Mouse (Mus musculus) kidney, embryonic 14.5 days (tissue): Measurements from ENCODE around the gene Pigq. TPM values are rescaled to one million over a fixed set of nuclear protein-coding genes. Genes with fewer than 3 reads are reported as not detected.
A peak's percentile ranks its signal among the peaks of the same experiment; 100 is the strongest.

Experiments used
- ATAC-seq: fragments of 200-750 bp; cut with Nextera tagmentation; 2 replicates; pipeline ENCODE4 v1.8.0; 2017; ENCODE audit warnings: moderate number of reproducible peaks, mild to moderate bottlenecking, moderate TSS enrichment, moderate library complexity; ENCODE audit not compliant: low FRiP score, low TSS enrichment
- H3K27ac ChIP-seq: fragments of 300-500 bp; sonication (generic); 2 replicates; pipeline ENCODE4 v1.5.1; 2014; ENCODE audit warnings: low read depth, mild to moderate bottlenecking, low read length, moderate library complexity, mixed read lengths
- H3K27me3 ChIP-seq: fragments of 300-500 bp; sonication (generic); 2 replicates; pipeline ENCODE4 v1.6.1; 2014; ENCODE audit warnings: mild to moderate bottlenecking, low read length; ENCODE audit not compliant: control insufficient read depth, insufficient read depth
- H3K36me3 ChIP-seq: fragments of 300-500 bp; sonication (generic); 2 replicates; pipeline ENCODE4 v1.6.1; 2014; ENCODE audit warnings: low read length, mixed read lengths; ENCODE audit not compliant: control insufficient read depth, insufficient read depth
- H3K4me1 ChIP-seq: fragments of 300-500 bp; sonication (generic); 2 replicates; pipeline ENCODE4 v1.6.1; 2014; ENCODE audit warnings: low read length, mixed read lengths; ENCODE audit not compliant: control insufficient read depth, insufficient read depth
- H3K4me2 ChIP-seq: fragments of 300-500 bp; sonication (generic); replicated peaks from 2 replicates; pipeline ENCODE4 v1.6.1; 2014; ENCODE audit warnings: low read depth, mild to moderate bottlenecking, low read length
- H3K4me3 ChIP-seq: fragments of 300-500 bp; sonication (generic); 2 replicates; pipeline ENCODE4 v1.5.1; 2014; ENCODE audit warnings: mild to moderate bottlenecking, low read length
- H3K9ac ChIP-seq: fragments of 300-500 bp; sonication (generic); 2 replicates; pipeline ENCODE4 v1.6.1; 2014; ENCODE audit warnings: low read depth, mild to moderate bottlenecking, low read length, moderate library complexity
- H3K9me3 ChIP-seq: fragments of 300-500 bp; sonication (generic); 2 replicates; pipeline ENCODE4 v1.6.1; 2016; ENCODE audit warnings: low read length; ENCODE audit not compliant: control insufficient read depth
- WGBS: fragments of 180-500 bp; shearing (Covaris S2); extraction: QIAGEN DNeasy Blood & Tissue Kit; methylation state at CpG from one replicate; pipeline ENCODE4 v1.1.7; 2014; 5-methylcytosine and 5-hydroxymethylcytosine counted together
- polyA plus RNA-seq: library from polyadenylated mRNA; unstranded; fragments of >200 nt; fragmentation: Nextera tagmentation; extraction: Ambion mirVana; gene quantifications from 2 replicates; pipeline ENCODE4 v1.2.1, GENCODE M21; 2014

The Pigq gene
- polyA plus RNA-seq, 1 experiment from 2014 or later = 77.2 TPM

DNA sequence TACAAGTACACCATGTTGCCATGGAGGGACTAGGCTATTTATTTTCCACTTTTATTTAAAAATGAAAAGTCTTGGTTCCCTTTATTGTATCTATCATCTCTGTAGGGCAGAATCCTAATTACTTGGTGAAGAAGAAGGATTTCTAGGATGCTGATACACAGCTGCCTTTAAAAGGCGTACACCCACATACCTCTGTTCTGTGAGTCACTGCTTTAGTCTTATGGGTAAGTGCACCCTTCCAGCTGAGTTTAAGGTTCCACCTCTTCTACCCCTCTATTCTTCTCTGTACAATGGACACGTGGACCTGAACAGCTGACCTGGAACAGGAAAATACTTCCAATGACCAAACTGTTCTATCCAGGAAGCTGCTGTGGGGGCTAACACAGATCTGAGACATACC is 37.1 kb downstream of the Pigq start:
- Histone ChIP-seq H3K9ac (no peak overlapping the region), H3K27ac (no peak overlapping the region), H3K9me3 (no peaks in the 10 kb centered on the region), H3K4me2 (no peak overlapping the region), H3K36me3 (peaks cover 4% of the 10 kb centered on the region; the same call in 1 of the 2 replicates), H3K4me3 (no peak overlapping the region), H3K27me3 (no peaks in the 10 kb centered on the region), H3K4me1 (no peaks in the 10 kb centered on the region)
- WGBS = 91% methylated on average over 2 of the region's 2 CpGs
- ATAC-seq = no peak

DNA sequence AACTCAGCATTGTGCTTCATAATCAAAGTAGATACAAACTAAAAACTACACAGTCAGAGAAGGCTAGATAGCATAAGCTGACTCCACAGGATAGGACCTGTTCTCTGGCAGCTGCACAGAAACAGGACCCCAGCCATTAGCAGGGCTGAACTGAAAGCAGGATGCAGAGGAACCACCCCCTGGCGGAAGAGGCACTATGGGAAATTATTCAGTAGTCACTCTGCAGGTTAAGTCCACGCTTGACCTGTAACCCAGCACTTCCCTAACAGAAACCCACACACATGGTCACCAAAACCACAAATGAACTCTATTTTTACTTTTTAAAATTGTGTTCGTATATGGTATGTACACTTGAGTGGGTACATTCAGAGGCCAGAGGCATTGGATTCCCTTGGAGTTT is 41.7 kb downstream of the Pigq start:
- H3K36me3 ChIP-seq = no peaks in the 10 kb centered on the region; the same call in 1 of the 2 replicates
- 81% methylated on average over 3 of the region's 3 CpGs for WGBS
- no peaks in the 10 kb centered on the region for H3K27me3 ChIP-seq
- ATAC-seq = no peak
- H3K9me3 ChIP-seq = no peaks in the 10 kb centered on the region
- no peak overlapping the region for H3K9ac ChIP-seq
- no peaks in the 10 kb centered on the region for H3K4me1 ChIP-seq
- H3K27ac ChIP-seq = no peak overlapping the region
- no peak overlapping the region for H3K4me3 ChIP-seq
- H3K4me2 ChIP-seq = no peak overlapping the region

- no peak overlapping the region for H3K4me3 ChIP-seq
- H3K27ac ChIP-seq = no peak overlapping the region
- H3K9ac ChIP-seq = no peak overlapping the region
- peaks cover 6% of the 10 kb centered on the region; the same call in 1 of the 2 replicates for H3K4me1 ChIP-seq
- H3K4me2 ChIP-seq = no peak overlapping the region
- H3K9me3 ChIP-seq = no peaks in the 10 kb centered on the region
- H3K27me3 ChIP-seq = no peaks in the 10 kb centered on the region
- 100% methylated on average over 1 of the region's 1 CpGs for WGBS
- H3K36me3 ChIP-seq = no peaks in the 10 kb centered on the region; the same call in 1 of the 2 replicates
- no peak for ATAC-seq
Observed at GRCm38 (mm10) chr17:25900193-25900592, 44.5 kb downstream of the Pigq start.

- peaks cover 6% of the 10 kb centered on the region; the same call in 1 of the 2 replicates for H3K4me1 ChIP-seq
- H3K9me3 ChIP-seq = no peaks in the 10 kb centered on the region
- no peak overlapping the region for H3K4me2 ChIP-seq
- H3K27ac ChIP-seq = peak overlapping the region; percentile 55; the same call in 1 of the 2 replicates
- H3K27me3 ChIP-seq = no peaks in the 10 kb centered on the region
- H3K4me3 ChIP-seq = no peak overlapping the region
- no peaks in the 10 kb centered on the region; the same call in 1 of the 2 replicates for H3K36me3 ChIP-seq
- H3K9ac ChIP-seq = peak overlapping the region; percentile 23; the same call in 1 of the 2 replicates
- 58% methylated on average over 12 of the region's 12 CpGs for WGBS
- ATAC-seq = no peak
Observed at GRCm38 (mm10) chr17:25895891-25896290, 48.8 kb downstream of the Pigq start.

DNA sequence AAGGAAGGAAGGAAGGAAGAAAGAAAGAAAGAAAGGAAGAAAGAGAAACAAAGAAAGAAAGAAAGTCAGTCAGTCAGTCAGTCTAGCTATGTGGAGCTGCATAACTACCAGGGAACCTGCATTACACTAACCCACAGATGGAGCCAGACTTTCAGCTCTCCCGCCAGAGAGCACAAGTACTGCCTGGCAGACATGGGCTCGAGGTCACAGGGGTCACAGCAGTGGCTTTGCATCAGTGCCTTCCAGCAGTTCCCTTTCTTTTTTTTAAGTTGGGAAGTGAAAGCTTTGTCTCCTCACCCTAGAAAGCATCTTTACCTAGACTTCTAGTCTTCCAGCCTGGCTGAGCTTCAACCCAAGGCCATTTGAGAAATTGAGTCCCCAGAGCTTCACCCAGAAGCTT is 49.3 kb downstream of the Pigq start:
- no peak overlapping the region for H3K9ac ChIP-seq
- peak overlapping the region; percentile 55; the same call in 1 of the 2 replicates for H3K27ac ChIP-seq
- H3K36me3 ChIP-seq = no peaks in the 10 kb centered on the region
- no peak overlapping the region for H3K4me2 ChIP-seq
- ATAC-seq = no peak
- 31% methylated on average over 2 of the region's 2 CpGs for WGBS
- no peak overlapping the region for H3K4me3 ChIP-seq
- no peaks in the 10 kb centered on the region for H3K9me3 ChIP-seq
- no peaks in the 10 kb centered on the region for H3K27me3 ChIP-seq
- peaks cover 6% of the 10 kb centered on the region; the same call in 1 of the 2 replicates for H3K4me1 ChIP-seq

GRCm38 (mm10) chr17:25893975-25894617 is 50.6 kb downstream of the Pigq start:
- ATAC-seq = peak; percentile 81
- no peak overlapping the region for H3K27ac ChIP-seq

DNA sequence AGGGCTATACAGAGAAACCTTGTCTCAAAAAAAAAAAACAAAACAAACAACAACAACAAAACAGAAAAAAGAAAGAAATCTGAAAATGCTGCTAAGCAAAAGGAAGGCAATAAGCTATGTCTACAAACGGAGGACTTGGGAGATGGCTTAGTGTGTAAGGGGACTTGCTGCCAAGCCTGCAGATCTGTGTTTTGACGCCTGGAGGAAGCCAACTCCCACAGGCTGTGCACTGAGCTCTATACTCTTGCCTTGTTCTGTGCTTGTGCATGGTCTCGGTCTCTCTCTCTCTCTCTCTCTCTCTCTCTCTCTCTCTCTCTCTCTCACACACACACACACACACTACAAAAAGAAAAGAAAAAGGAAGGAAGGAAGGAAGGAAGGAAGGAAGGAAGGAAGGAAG is 55.9 kb downstream of the Pigq start:
- no peak for ATAC-seq
- 86% methylated on average over 3 of the region's 3 CpGs for WGBS
- peaks cover 34% of the 10 kb centered on the region; the same call in 1 of the 2 replicates for H3K36me3 ChIP-seq

More at GRCm38 (mm10) chr17:25893975-25894617, 50.6 kb downstream of the Pigq start:
- H3K9ac ChIP-seq = no peak overlapping the region
- H3K27me3 ChIP-seq = no peaks in the 10 kb centered on the region
- H3K4me1 ChIP-seq = peaks cover 6% of the 10 kb centered on the region; the same call in 1 of the 2 replicates
- H3K36me3 ChIP-seq = peaks cover 10% of the 10 kb centered on the region; the same call in 1 of the 2 replicates
- H3K9me3 ChIP-seq = no peaks in the 10 kb centered on the region
- 35% methylated on average over 2 of the region's 2 CpGs for WGBS
- no peak overlapping the region for H3K4me2 ChIP-seq
- no peak overlapping the region for H3K4me3 ChIP-seq

DNA sequence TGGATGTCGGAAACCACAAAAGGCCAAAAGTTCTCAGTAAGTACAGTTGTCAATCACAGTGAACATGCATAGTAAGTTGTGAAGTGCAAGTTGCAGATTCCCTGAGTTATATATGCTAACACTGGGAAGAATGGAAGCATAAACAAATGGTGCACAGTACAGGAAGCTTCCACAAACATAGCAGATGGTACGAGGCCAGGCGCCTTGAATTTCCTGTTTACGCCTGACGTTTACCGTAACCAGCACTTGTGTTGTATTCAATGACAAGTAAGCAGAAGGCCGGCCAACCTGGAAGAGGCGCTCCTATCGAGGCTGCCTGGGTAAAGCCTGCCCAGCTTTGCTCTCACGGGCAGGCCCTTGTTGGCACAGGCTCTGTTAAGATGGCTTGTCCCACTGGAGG is 57.3 kb downstream of the Pigq start:
- H3K4me1 ChIP-seq = no peaks in the 10 kb centered on the region
- H3K4me2 ChIP-seq = no peak overlapping the region
- peaks cover 46% of the 10 kb centered on the region; the same call in 1 of the 2 replicates for H3K36me3 ChIP-seq
- no peak overlapping the region for H3K4me3 ChIP-seq
- no peaks in the 10 kb centered on the region for H3K27me3 ChIP-seq
- no peak overlapping the region for H3K27ac ChIP-seq
- no peaks in the 10 kb centered on the region for H3K9me3 ChIP-seq
- no peak overlapping the region for H3K9ac ChIP-seq
- ATAC-seq = no peak
- 91% methylated on average over 10 of the region's 10 CpGs for WGBS

More for the DNA sequence above, 55.9 kb downstream of the Pigq start:
- no peak overlapping the region for H3K9ac ChIP-seq
- no peak overlapping the region for H3K27ac ChIP-seq
- no peak overlapping the region for H3K4me2 ChIP-seq
- no peaks in the 10 kb centered on the region for H3K9me3 ChIP-seq
- no peaks in the 10 kb centered on the region for H3K27me3 ChIP-seq
- H3K4me1 ChIP-seq = no peaks in the 10 kb centered on the region
- H3K4me3 ChIP-seq = no peak overlapping the region

GRCm38 (mm10) chr17:25886806-25887205 is 57.9 kb downstream of the Pigq start:
- no peak for ATAC-seq
- no peaks in the 10 kb centered on the region for H3K27me3 ChIP-seq
- no peaks in the 10 kb centered on the region for H3K4me1 ChIP-seq
- no peak overlapping the region for H3K27ac ChIP-seq
- H3K9ac ChIP-seq = no peak overlapping the region
- H3K36me3 ChIP-seq = peaks cover 53% of the 10 kb centered on the region; the same call in 1 of the 2 replicates
- no peak overlapping the region for H3K4me2 ChIP-seq
- H3K9me3 ChIP-seq = no peaks in the 10 kb centered on the region
- H3K4me3 ChIP-seq = no peak overlapping the region
